Mouse (Mus musculus) heart, embryonic 16.5 days (tissue): Measurements from ENCODE around the gene Mpv17l. TPM values are rescaled to one million over a fixed set of nuclear protein-coding genes. Genes with fewer than 3 reads are reported as not detected.
"Not testable (repeated sequence)": the region's sequence is repeated elsewhere in the genome, so short reads cannot be mapped to it uniquely, and the experiment has no call there.

ENCODE experiments used
- ATAC-seq: fragments of 200-750 bp; cut with Nextera tagmentation; replicated peaks from 2 replicates; pipeline ENCODE4 v1.8.0; 2017; ENCODE audit warnings: moderate number of reproducible peaks; ENCODE audit not compliant: insufficient read depth, low FRiP score; ENCODE audit errors: extremely low read depth
- H3K27ac ChIP-seq: fragments of 300-500 bp; sonication (generic); 2 replicates; pipeline ENCODE4 v1.5.1; 2014; ENCODE audit warnings: mild to moderate bottlenecking, low read length, control low read depth, moderate library complexity
- H3K27me3 ChIP-seq: fragments of 300-500 bp; sonication (generic); 2 replicates; pipeline ENCODE4 v1.6.1; 2014; ENCODE audit warnings: low read length, mixed read lengths; ENCODE audit not compliant: control insufficient read depth, insufficient read depth
- H3K36me3 ChIP-seq: fragments of 300-500 bp; sonication (generic); 2 replicates; pipeline ENCODE4 v1.6.1; 2014; ENCODE audit not compliant: control insufficient read depth, insufficient read depth
- H3K4me1 ChIP-seq: fragments of 300-500 bp; sonication (generic); 2 replicates; pipeline ENCODE4 v1.6.1; 2014; ENCODE audit warnings: low read length, mixed read lengths; ENCODE audit not compliant: control insufficient read depth, insufficient read depth
- H3K4me2 ChIP-seq: fragments of 300-500 bp; sonication (generic); 2 replicates; pipeline ENCODE4 v1.6.1; 2014; ENCODE audit warnings: low read depth, mild to moderate bottlenecking, control low read depth, low read length
- H3K4me3 ChIP-seq: fragments of 300-500 bp; sonication (generic); 2 replicates; pipeline ENCODE4 v1.5.1; 2014; ENCODE audit warnings: mild to moderate bottlenecking, control low read depth, low read length
- H3K9ac ChIP-seq: fragments of 300-500 bp; sonication (generic); 2 replicates; pipeline ENCODE4 v1.6.1; 2014; ENCODE audit warnings: low read length, control low read depth
- H3K9me3 ChIP-seq: fragments of 300-500 bp; sonication (generic); replicated peaks from 2 replicates; pipeline ENCODE4 v1.6.1; 2016; ENCODE audit warnings: low read length; ENCODE audit not compliant: control insufficient read depth
- WGBS: fragments of 180-500 bp; shearing (Covaris S2); extraction: QIAGEN DNeasy Blood & Tissue Kit; methylation state at CpG from one replicate; pipeline ENCODE4 v1.1.7; 2014; 5-methylcytosine and 5-hydroxymethylcytosine counted together
- polyA plus RNA-seq: library from polyadenylated mRNA; unstranded; fragments of >200 nt; fragmentation: Nextera tagmentation; extraction: Ambion mirVana; gene quantifications from 2 replicates; pipeline ENCODE4 v1.2.1, GENCODE M21; 2015

Mpv17l gene
- polyA plus RNA-seq, result 1.7 and 2.3 TPM in 2 replicates

GRCm38 (mm10) chr16:13902888-13903483, at the start of gene Mpv17l, which contains the start of gene Pdxdc1:
TSS of gene Mpv17l (plus strand) at chr16:13903161.
TSS of gene Pdxdc1 (minus strand) at chr16:13903131.
- no peaks in the 10 kb centered on the region for H3K9me3 ChIP-seq
- H3K4me2 ChIP-seq, result peak within 1 kb of the TSS; percentile 74
- peak within 1 kb of the TSS; percentile 92 for H3K9ac ChIP-seq
- WGBS, result under 1% methylated on average over 56 of the region's 57 CpGs
- H3K27me3 ChIP-seq, result no peaks in the 10 kb centered on the region
- H3K36me3 ChIP-seq, result no peaks in the 10 kb centered on the region
- peak within 1 kb of the TSS; percentile 78 for H3K4me3 ChIP-seq
- peak; percentile 95 for ATAC-seq
- H3K4me1 ChIP-seq, result peaks cover 11% of the 10 kb centered on the region
- H3K27ac ChIP-seq, result peak within 1 kb of the TSS; percentile 84

- Histone ChIP-seq H3K9ac (no peak overlapping the region), H3K27ac (no peak overlapping the region), H3K4me2 (no peak overlapping the region), H3K4me3 (no peak overlapping the region), H3K27me3 (no peaks in the 10 kb centered on the region), H3K9me3 (no peaks in the 10 kb centered on the region), H3K4me1 (no peaks in the 10 kb centered on the region), H3K36me3 (peaks cover 20% of the 10 kb centered on the region; the same call in 1 of the 2 replicates)
- WGBS, result 92% methylated on average over 4 of the region's 4 CpGs
- ATAC-seq, result no peak
Observed at GRCm38 (mm10) chr16:13853886-13854285, 49.1 kb upstream of the Mpv17l start.

GRCm38 (mm10) chr16:13866076-13866475, 36.9 kb upstream of the Mpv17l start:
- Histone ChIP-seq H3K4me3 (no peak overlapping the region), H3K4me1 (no peaks in the 10 kb centered on the region), H3K36me3 (peaks cover 14% of the 10 kb centered on the region; the same call in 1 of the 2 replicates), H3K9ac (no peak overlapping the region), H3K4me2 (no peak overlapping the region), H3K27ac (no peak overlapping the region), H3K27me3 (no peaks in the 10 kb centered on the region), H3K9me3 (no peaks in the 10 kb centered on the region)
- ATAC-seq, result no peak
- WGBS, result 68% methylated on average over 4 of the region's 4 CpGs

GRCm38 (mm10) chr16:13866616-13867015, 36.3 kb upstream of the Mpv17l start:
- ATAC-seq, result no peak
- Histone ChIP-seq H3K4me3 (no peak overlapping the region), H3K4me1 (no peaks in the 10 kb centered on the region), H3K27me3 (no peaks in the 10 kb centered on the region), H3K36me3 (peaks cover 14% of the 10 kb centered on the region; the same call in 1 of the 2 replicates), H3K27ac (no peak overlapping the region), H3K9me3 (no peaks in the 10 kb centered on the region), H3K9ac (no peak overlapping the region), H3K4me2 (no peak overlapping the region)
- 76% methylated on average over 5 of the region's 5 CpGs for WGBS

- H3K27me3 ChIP-seq, ATAC-seq, H3K9me3 ChIP-seq, H3K27ac ChIP-seq, H3K9ac ChIP-seq, H3K4me1 ChIP-seq, H3K4me3 ChIP-seq: not testable (repeated sequence)
- H3K4me2 ChIP-seq, result peak overlapping the region; percentile 59; the same call in 1 of the 2 replicates
- peaks cover 14% of the 10 kb centered on the region for H3K36me3 ChIP-seq
- WGBS, result 39% methylated on average over 5 of the region's 5 CpGs
Observed at GRCm38 (mm10) chr16:13867406-13867805, 35.6 kb upstream of the Mpv17l start.

GRCm38 (mm10) chr16:13867910-13868514, 34.9 kb upstream of the Mpv17l start:
- peak overlapping the region; percentile 23; the same call in 1 of the 2 replicates for H3K27ac ChIP-seq
- 21% methylated on average over 42 of the region's 42 CpGs for WGBS

GRCm38 (mm10) chr16:13875483-13875882, 27.5 kb upstream of the Mpv17l start:
- Histone ChIP-seq H3K9me3 (no peaks in the 10 kb centered on the region), H3K27me3 (no peaks in the 10 kb centered on the region), H3K36me3 (peaks cover 9% of the 10 kb centered on the region), H3K4me3 (no peak overlapping the region), H3K4me2 (no peak overlapping the region), H3K27ac (peak overlapping the region; percentile 69), H3K9ac (no peak overlapping the region), H3K4me1 (peaks cover 9% of the 10 kb centered on the region)
- WGBS, result 49% methylated on average over 4 of the region's 4 CpGs
- ATAC-seq, result no peak; the same call in 1 of the 2 replicates

More at GRCm38 (mm10) chr16:13867910-13868514, 34.9 kb upstream of the Mpv17l start:
- peak overlapping the region; percentile 69 for H3K9ac ChIP-seq
- no peak for ATAC-seq
- H3K4me3 ChIP-seq, result peak overlapping the region; percentile 42
- H3K9me3 ChIP-seq, result no peaks in the 10 kb centered on the region
- no peaks in the 10 kb centered on the region for H3K4me1 ChIP-seq
- peaks cover 9% of the 10 kb centered on the region for H3K36me3 ChIP-seq
- no peaks in the 10 kb centered on the region for H3K27me3 ChIP-seq
- H3K4me2 ChIP-seq, result peak overlapping the region; percentile 59

- Histone ChIP-seq H3K9me3 (no peaks in the 10 kb centered on the region), H3K36me3 (peaks cover 6% of the 10 kb centered on the region), H3K9ac (no peak overlapping the region), H3K27me3 (no peaks in the 10 kb centered on the region), H3K4me3 (no peak overlapping the region), H3K27ac (0 out of 2 replicates have a peak overlapping the region, but pooled peaks have one; percentile 6), H3K4me2 (no peak overlapping the region), H3K4me1 (no peaks in the 10 kb centered on the region)
- WGBS, result 46% methylated on average over 3 of the region's 3 CpGs
- no peak for ATAC-seq
Observed at GRCm38 (mm10) chr16:13883094-13883774, 19.7 kb upstream of the Mpv17l start.

- WGBS, result 89% methylated on average over 2 of the region's 2 CpGs
- ATAC-seq, result no peak
- Histone ChIP-seq H3K4me2 (no peak overlapping the region), H3K36me3 (no peaks in the 10 kb centered on the region), H3K9me3 (no peaks in the 10 kb centered on the region), H3K9ac (no peak overlapping the region), H3K27ac (no peak overlapping the region), H3K27me3 (no peaks in the 10 kb centered on the region), H3K4me1 (peaks cover 2% of the 10 kb centered on the region; the same call in 1 of the 2 replicates), H3K4me3 (no peak overlapping the region)
Observed at GRCm38 (mm10) chr16:13890449-13890848, 12.5 kb upstream of the Mpv17l start.
